Mouse (Mus musculus): ENCODE measurements around the gene Lpo. TPM values are rescaled to one million over a fixed set of nuclear protein-coding genes. Genes with fewer than 3 reads are reported as not detected.

The Lpo gene
- polyA plus RNA-seq, 1 experiment from 2014 or later: 0.18 TPM

DNA sequence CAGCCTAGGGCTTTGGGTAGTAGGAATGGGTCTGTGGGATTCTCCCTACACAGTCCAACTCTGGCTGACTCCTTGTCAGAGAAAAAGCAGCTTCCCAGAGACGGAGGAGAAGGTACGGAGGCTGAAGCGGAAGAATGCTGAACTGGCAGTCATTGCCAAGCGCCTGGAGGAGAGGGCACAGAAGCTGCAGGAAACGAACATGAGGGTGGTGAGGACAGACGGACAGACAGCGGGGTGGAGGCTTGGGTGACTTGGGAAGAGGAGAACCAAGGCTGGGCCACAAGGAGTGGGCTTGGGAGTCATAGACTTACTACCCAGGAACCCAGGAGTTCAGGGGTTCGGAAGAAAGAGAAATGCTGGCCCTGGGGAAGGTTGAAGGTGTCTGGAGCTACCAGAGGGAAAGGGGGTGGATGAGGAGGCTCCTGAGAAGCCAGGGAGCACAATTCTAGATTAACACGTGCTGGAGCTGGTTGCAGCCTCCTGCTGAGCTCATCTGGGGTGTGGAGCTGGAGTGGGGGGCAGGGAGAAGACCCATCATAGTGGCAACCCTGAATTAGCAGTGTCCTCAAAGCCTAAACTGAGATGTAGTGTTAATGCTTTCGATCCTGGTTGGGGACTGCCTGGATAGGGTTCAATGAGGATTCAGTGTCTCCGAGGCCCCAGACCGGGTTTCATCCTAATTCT lies 65.2 kb downstream of the Lpo start:
- H3K9ac ChIP-seq: peak overlapping the region; percentile 85
- no peak for ATAC-seq (ENCODE audit: low read depth)
- peaks cover 61% of the 10 kb centered on the region for H3K27me3 ChIP-seq
- H3K36me3 ChIP-seq: 0 out of 2 replicates have a peak, but pooled peaks cover 7% of the 10 kb centered on the region
- H3K9me3 ChIP-seq: no peaks in the 10 kb centered on the region
- peak overlapping the region; percentile 84 for H3K27ac ChIP-seq (replicated peaks)
- peak overlapping the region; percentile 96 for H3K4me2 ChIP-seq
- H3K4me3 ChIP-seq: peak overlapping the region; percentile 68
- H3K4me1 ChIP-seq (replicated peaks): peaks cover 59% of the 10 kb centered on the region
- 42% methylated on average over 12 of the region's 12 CpGs for WGBS

- peak overlapping the region; percentile 68 for H3K4me3 ChIP-seq
- peak overlapping the region; percentile 84; the same call in 1 of the 2 replicates for H3K27ac ChIP-seq (replicated peaks)
- H3K4me1 ChIP-seq (replicated peaks): peaks cover 59% of the 10 kb centered on the region
- peak overlapping the region; percentile 96 for H3K4me2 ChIP-seq
- no peaks in the 10 kb centered on the region for H3K9me3 ChIP-seq
- 75% methylated on average over 14 of the region's 14 CpGs for WGBS
- H3K36me3 ChIP-seq: 0 out of 2 replicates have a peak, but pooled peaks cover 7% of the 10 kb centered on the region
- peak overlapping the region; percentile 85 for H3K9ac ChIP-seq
- peaks cover 53% of the 10 kb centered on the region for H3K27me3 ChIP-seq
- no peak for ATAC-seq (ENCODE audit: low read depth)
Observed at GRCm38 (mm10) chr11:87761806-87762701, 66.0 kb downstream of the Lpo start.

GRCm38 (mm10) chr11:87761181-87761721 lies 66.8 kb downstream of the Lpo start:
- peak overlapping the region; percentile 96 for H3K4me2 ChIP-seq
- H3K27ac ChIP-seq (replicated peaks): no peak overlapping the region; the same call in 1 of the 2 replicates
- peaks cover 45% of the 10 kb centered on the region for H3K27me3 ChIP-seq
- 60% methylated on average over 11 of the region's 11 CpGs for WGBS
- no peaks in the 10 kb centered on the region for H3K9me3 ChIP-seq
- 0 out of 2 replicates have a peak, but pooled peaks cover under 1% of the 10 kb centered on the region for H3K36me3 ChIP-seq
- peak overlapping the region; percentile 85 for H3K9ac ChIP-seq
- no peak for ATAC-seq (ENCODE audit: low read depth)
- peaks cover 59% of the 10 kb centered on the region for H3K4me1 ChIP-seq (replicated peaks)
- H3K4me3 ChIP-seq: peak overlapping the region; percentile 68

DNA sequence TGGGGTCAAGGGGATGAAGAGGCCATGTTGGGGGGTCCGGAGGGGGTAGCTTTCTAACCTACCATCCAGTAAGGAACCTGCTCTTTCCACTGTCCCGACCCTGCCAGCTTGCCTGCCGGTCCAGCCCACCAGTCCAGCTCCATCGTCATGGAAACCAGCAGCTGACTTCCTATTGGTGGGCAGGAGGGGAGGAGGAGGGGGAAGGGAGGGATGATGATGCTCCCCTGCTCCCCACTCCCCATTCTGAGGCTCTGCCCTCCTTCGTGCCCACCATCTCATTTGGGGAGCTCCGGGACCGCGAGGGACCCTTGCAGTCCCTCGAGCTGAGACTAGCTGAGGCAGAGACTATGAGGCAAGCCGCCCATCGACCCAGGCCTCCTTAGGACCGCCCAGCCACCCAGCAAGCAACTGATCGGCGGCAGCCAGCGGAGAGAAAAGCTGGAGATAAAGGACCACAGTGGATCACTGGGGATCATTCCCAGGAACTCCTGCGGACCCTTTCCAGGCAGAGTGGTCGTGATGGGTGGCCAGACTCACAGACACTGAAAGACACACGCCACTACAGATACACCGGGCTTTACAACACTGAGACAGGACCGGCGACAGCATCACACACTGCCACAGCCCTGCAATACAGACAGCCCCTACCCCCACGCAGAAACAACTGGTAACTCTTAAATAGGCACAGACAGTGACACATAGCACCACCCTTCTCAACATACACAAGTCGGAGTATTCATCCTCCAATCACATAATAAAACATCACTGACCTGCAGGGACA lies 67.6 kb downstream of the Lpo start, which contains the start of gene Tspoap1:
Gene Tspoap1 (plus strand): TSS at position 241 of the 781 bp plus-strand sequence.
- peak within 1 kb of the TSS; percentile 88 for H3K27ac ChIP-seq (replicated peaks)
- H3K4me2 ChIP-seq: peak within 1 kb of the TSS; percentile 96
- H3K9ac ChIP-seq: peak within 1 kb of the TSS; percentile 85
- peak within 1 kb of the TSS; percentile 68 for H3K4me3 ChIP-seq
- 6% methylated on average over 23 of the region's 23 CpGs for WGBS
- H3K36me3 ChIP-seq: no peaks in the 10 kb centered on the region
- no peaks in the 10 kb centered on the region for H3K9me3 ChIP-seq
- H3K27me3 ChIP-seq: peaks cover 37% of the 10 kb centered on the region
- peaks cover 58% of the 10 kb centered on the region for H3K4me1 ChIP-seq (replicated peaks)
- ATAC-seq (ENCODE audit: low read depth): peak; percentile 78

- H3K4me1 ChIP-seq (replicated peaks): peaks cover 49% of the 10 kb centered on the region
- ATAC-seq (ENCODE audit: low read depth): no peak
- H3K9ac ChIP-seq: peak overlapping the region; percentile 85; the same call in 1 of the 2 replicates
- no peak overlapping the region for H3K4me3 ChIP-seq
- H3K27ac ChIP-seq (replicated peaks): peak overlapping the region; percentile 88
- H3K27me3 ChIP-seq: peaks cover 28% of the 10 kb centered on the region
- H3K9me3 ChIP-seq: no peaks in the 10 kb centered on the region
- H3K36me3 ChIP-seq: no peaks in the 10 kb centered on the region
- peak overlapping the region; percentile 96 for H3K4me2 ChIP-seq
- 12% methylated on average over 3 of the region's 3 CpGs for WGBS
Observed at GRCm38 (mm10) chr11:87759609-87760005, 68.5 kb downstream of the Lpo start.

GRCm38 (mm10) chr11:87758957-87759608 lies 69.0 kb downstream of the Lpo start:
- Histone ChIP-seq H3K9me3 (no peaks in the 10 kb centered on the region), H3K4me1 (replicated peaks) (peaks cover 44% of the 10 kb centered on the region), H3K27ac (replicated peaks) (no peak overlapping the region), H3K4me3 (no peak overlapping the region), H3K4me2 (no peak overlapping the region), H3K36me3 (no peaks in the 10 kb centered on the region), H3K27me3 (peaks cover 26% of the 10 kb centered on the region), H3K9ac (no peak overlapping the region)
- no peak for ATAC-seq (ENCODE audit: low read depth)
- WGBS: 71% methylated on average over 4 of the region's 4 CpGs

DNA sequence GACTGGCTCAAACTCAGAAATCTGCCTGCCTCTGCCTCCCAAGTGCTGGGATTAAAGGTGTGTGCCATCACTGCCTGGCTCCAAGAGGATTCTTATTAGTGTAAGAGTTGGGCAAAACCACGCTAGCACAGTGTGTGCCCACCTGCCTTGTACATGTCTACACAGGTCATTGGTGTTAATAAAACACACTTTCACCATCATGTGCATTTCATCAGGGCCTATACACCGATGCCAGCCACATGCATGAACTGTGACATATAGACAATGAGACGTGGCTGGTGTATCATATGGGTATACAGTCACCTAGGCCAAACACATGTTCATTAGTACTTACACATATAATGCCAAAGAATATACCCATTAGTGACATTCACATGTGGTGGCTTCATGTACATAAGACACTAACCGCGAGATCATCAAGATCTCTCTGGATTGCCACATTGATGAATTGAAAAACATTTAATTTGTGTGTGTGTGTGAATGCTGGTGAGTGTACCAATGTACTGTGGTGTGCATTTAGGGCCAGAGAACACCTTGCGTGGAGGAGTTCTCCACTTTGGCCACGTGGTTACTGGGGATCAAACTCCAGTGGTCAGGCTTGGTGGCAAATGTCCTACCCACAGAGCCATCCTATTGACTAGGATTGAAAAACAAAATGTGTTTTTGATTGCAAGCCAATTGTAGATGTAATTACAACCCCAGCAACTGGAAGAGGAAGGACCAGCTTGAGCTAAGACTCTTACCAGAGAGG lies 69.8 kb downstream of the Lpo start:
- Histone ChIP-seq H3K4me3 (no peak overlapping the region), H3K4me2 (no peak overlapping the region), H3K27me3 (peaks cover 22% of the 10 kb centered on the region), H3K36me3 (no peaks in the 10 kb centered on the region), H3K27ac (replicated peaks) (no peak overlapping the region), H3K9ac (no peak overlapping the region), H3K4me1 (replicated peaks) (peaks cover 37% of the 10 kb centered on the region), H3K9me3 (no peaks in the 10 kb centered on the region)
- no peak for ATAC-seq (ENCODE audit: low read depth)
- 82% methylated on average over 7 of the region's 7 CpGs for WGBS

- peaks cover 12% of the 10 kb centered on the region for H3K27me3 ChIP-seq
- H3K4me3 ChIP-seq: no peak overlapping the region
- WGBS: 88% methylated on average over 25 of the region's 25 CpGs
Observed at GRCm38 (mm10) chr11:87757001-87757954, 70.8 kb downstream of the Lpo start.

More at GRCm38 (mm10) chr11:87757001-87757954, 70.8 kb downstream of the Lpo start:
- H3K9me3 ChIP-seq: no peaks in the 10 kb centered on the region
- H3K27ac ChIP-seq (replicated peaks): no peak overlapping the region
- ATAC-seq (ENCODE audit: low read depth): no peak
- no peak overlapping the region for H3K4me2 ChIP-seq
- no peak overlapping the region for H3K9ac ChIP-seq
- H3K36me3 ChIP-seq: no peaks in the 10 kb centered on the region
- peaks cover 26% of the 10 kb centered on the region for H3K4me1 ChIP-seq (replicated peaks)
